Mouse (Mus musculus): Measurements from ENCODE around the gene Spice1. TPM values are rescaled to one million over a fixed set of nuclear protein-coding genes. Genes with fewer than 3 reads are reported as not detected.

The Spice1 gene
- total RNA-seq, 1 experiment: 15.3 TPM

DNA sequence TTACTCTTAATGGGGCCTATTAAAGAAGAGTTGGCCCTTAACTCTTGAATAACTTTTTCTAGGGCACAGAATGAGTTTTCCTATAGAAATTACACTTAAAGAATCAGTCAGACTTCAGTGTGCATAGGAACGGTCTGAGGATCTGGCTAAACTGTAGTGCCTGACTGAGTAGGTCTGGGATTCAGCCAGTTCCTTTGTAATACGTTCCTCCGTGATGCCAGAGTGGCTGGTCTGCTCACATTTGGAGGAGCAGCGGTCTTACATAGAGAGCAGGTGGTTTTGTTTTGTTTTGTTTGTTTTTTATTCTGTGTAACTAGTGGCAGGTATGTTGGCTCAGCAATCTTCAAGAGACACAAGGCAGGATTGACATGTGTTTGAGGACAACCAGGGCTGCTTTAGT is 33.1 kb downstream of the Spice1 start:
- Histone ChIP-seq H3K4me3 (ENCODE audit: insufficient read depth in 1 of 2, low read depth in 1 of 2, low read length in 2 of 2, poor library complexity in 1 of 2, severe bottlenecking in 1 of 2) (no peak overlapping the region), H3K9me3 (ENCODE audit: control insufficient read depth, insufficient read depth, low read depth, low read length) (no peaks in the 10 kb centered on the region), H3K27ac (ENCODE audit: insufficient read depth, low read depth, low read length, poor library complexity, severe bottlenecking) (no peak overlapping the region), H3K9ac (ENCODE audit: insufficient read depth, low read depth, low read length, poor library complexity, severe bottlenecking) (no peak overlapping the region), H3K36me3 (ENCODE audit: control insufficient read depth, insufficient read depth, low read length, poor library complexity, severe bottlenecking) (peaks cover 12% of the 10 kb centered on the region), H3K4me1 (ENCODE audit: control insufficient read depth in 2 of 2, insufficient read depth in 2 of 2, low read length in 2 of 2, poor library complexity in 1 of 2) (peaks cover 6 to 9% of the 10 kb centered on the region in 2 experiments)
- in situ Hi-C loops (cut with MboI; ENCODE audit: low sequenced_read_pairs in 2 of 2, unreplicated experiment in 2 of 2): no loop called here
- no peak for TF ChIP-seq HCFC1 (IDR thresholded peaks at IDR 0.05; ENCODE audit: borderline replicate concordance, insufficient read depth, low read length)
- TF ChIP-seq MAFK (IDR thresholded peaks at IDR 0.05; ENCODE audit: insufficient read depth, low read depth, low read length): no peak
- TF ChIP-seq ZC3H11A (IDR thresholded peaks at IDR 0.05; ENCODE audit: borderline replicate concordance, low read depth, low read length): no peak
- no peak for DNase-seq (ENCODE audit: low read depth, low spot score)

DNA sequence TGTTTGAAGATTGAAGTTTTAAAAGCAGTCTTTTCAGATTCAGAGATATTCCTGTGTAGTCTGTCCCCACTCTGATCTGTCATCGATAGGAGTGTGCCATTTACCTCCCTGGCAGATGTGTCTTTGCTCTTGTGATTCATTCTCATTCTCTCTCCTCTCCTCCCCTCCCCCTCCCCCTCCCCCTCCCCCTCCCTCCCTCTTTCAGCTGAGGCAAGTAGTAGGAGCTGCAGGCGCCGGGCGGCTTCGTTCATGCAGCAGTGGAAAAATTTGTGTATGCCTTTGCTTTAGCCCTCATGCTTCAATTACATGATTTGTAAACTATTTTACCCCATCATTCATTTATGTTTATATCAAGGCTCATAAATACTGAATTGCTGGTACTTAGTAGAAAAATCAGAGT is 34.7 kb downstream of the Spice1 start:
- no peak overlapping the region for H3K27ac ChIP-seq (ENCODE audit: insufficient read depth, low read depth, low read length, poor library complexity, severe bottlenecking)
- in situ Hi-C loops (cut with MboI; ENCODE audit: low sequenced_read_pairs in 2 of 2, unreplicated experiment in 2 of 2): no loop called here
- no peak overlapping the region for H3K4me3 ChIP-seq (ENCODE audit: insufficient read depth in 1 of 2, low read depth in 1 of 2, low read length in 2 of 2, poor library complexity in 1 of 2, severe bottlenecking in 1 of 2)
- H3K9me3 ChIP-seq (ENCODE audit: control insufficient read depth, insufficient read depth, low read depth, low read length): no peaks in the 10 kb centered on the region
- H3K9ac ChIP-seq (ENCODE audit: insufficient read depth, low read depth, low read length, poor library complexity, severe bottlenecking): no peak overlapping the region
- DNase-seq (ENCODE audit: low read depth, low spot score): no peak
- H3K4me1 ChIP-seq (ENCODE audit: control insufficient read depth in 2 of 2, insufficient read depth in 2 of 2, low read length in 2 of 2, poor library complexity in 1 of 2): peaks cover 6 to 9% of the 10 kb centered on the region in 2 experiments
- H3K36me3 ChIP-seq (ENCODE audit: control insufficient read depth, insufficient read depth, low read length, poor library complexity, severe bottlenecking): peaks cover 12% of the 10 kb centered on the region
- TF ChIP-seq CHD2 (IDR thresholded peaks at IDR 0.05; ENCODE audit: low read depth, low read length) (no peak), ZNF384 (IDR thresholded peaks at IDR 0.05; ENCODE audit: low read depth, low read length) (no peak), HCFC1 (IDR thresholded peaks at IDR 0.05; ENCODE audit: borderline replicate concordance, insufficient read depth, low read length) (no peak), MAFK (IDR thresholded peaks at IDR 0.05; ENCODE audit: insufficient read depth, low read depth, low read length) (no peak), ZC3H11A (IDR thresholded peaks at IDR 0.05; ENCODE audit: borderline replicate concordance, low read depth, low read length) (no peak)

DNA sequence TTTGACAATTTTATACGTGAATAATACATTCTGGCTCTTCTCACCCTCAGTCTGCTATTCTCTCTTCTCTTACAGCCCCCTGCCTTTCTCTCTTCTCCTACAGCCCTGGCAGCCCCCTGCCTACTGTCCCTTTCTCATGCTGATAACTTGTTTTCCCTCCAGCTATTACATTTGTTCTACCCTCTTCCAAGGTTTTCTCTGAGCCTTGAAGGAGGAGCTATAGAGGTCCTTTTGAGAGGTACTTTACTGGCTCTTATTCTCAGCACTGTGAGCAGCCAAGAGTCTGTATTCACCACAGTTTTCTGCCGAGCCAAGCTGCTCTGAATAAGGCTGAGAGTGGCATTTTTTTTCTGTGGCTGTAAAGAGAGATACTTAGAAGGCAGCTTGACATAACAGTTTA is 36.6 kb downstream of the Spice1 start:
- in situ Hi-C loops (cut with MboI; ENCODE audit: low sequenced_read_pairs in 2 of 2, unreplicated experiment in 2 of 2): no loop called here
- Histone ChIP-seq H3K9me3 (ENCODE audit: control insufficient read depth, insufficient read depth, low read depth, low read length) (no peaks in the 10 kb centered on the region), H3K36me3 (ENCODE audit: control insufficient read depth, insufficient read depth, low read length, poor library complexity, severe bottlenecking) (peaks cover 12% of the 10 kb centered on the region), H3K27ac (ENCODE audit: insufficient read depth, low read depth, low read length, poor library complexity, severe bottlenecking) (peak overlapping the region; percentile 43; the same call in 1 of the 2 replicates), H3K9ac (ENCODE audit: insufficient read depth, low read depth, low read length, poor library complexity, severe bottlenecking) (no peak overlapping the region), H3K4me1 (ENCODE audit: control insufficient read depth in 2 of 2, insufficient read depth in 2 of 2, low read length in 2 of 2, poor library complexity in 1 of 2) (peaks cover 6 to 9% of the 10 kb centered on the region in 2 experiments), H3K4me3 (ENCODE audit: insufficient read depth in 1 of 2, low read depth in 1 of 2, low read length in 2 of 2, poor library complexity in 1 of 2, severe bottlenecking in 1 of 2) (no peak overlapping the region)
- TF ChIP-seq HCFC1 (IDR thresholded peaks at IDR 0.05; ENCODE audit: borderline replicate concordance, insufficient read depth, low read length) (no peak), MAFK (IDR thresholded peaks at IDR 0.05; ENCODE audit: insufficient read depth, low read depth, low read length) (no peak), ZC3H11A (IDR thresholded peaks at IDR 0.05; ENCODE audit: borderline replicate concordance, low read depth, low read length) (no peak), CHD2 (IDR thresholded peaks at IDR 0.05; ENCODE audit: low read depth, low read length) (no peak), ZNF384 (IDR thresholded peaks at IDR 0.05; ENCODE audit: low read depth, low read length) (no peak)
- no peak for DNase-seq (ENCODE audit: low read depth, low spot score)

DNA sequence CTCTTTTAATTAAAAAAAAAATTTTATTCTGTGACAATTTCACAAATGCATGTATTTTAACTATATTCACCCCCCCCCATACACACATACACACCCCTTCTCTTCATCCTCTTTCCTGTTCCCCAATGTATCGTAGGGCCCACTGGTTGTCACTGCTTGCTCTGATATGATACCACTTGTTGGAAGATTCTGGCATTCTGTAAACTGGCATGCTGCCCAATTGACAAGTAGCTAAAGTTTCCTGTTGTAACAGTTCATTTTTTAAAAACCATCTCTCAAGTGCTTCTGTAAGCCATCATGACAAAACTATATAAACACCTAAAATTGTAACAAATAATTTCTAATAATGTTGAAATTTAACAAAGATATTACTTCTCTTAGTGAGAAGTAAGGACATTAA is 37.3 kb downstream of the Spice1 start:
- Histone ChIP-seq H3K4me3 (ENCODE audit: insufficient read depth in 1 of 2, low read depth in 1 of 2, low read length in 2 of 2, poor library complexity in 1 of 2, severe bottlenecking in 1 of 2) (no peak overlapping the region), H3K4me1 (ENCODE audit: control insufficient read depth in 2 of 2, insufficient read depth in 2 of 2, low read length in 2 of 2, poor library complexity in 1 of 2) (peaks cover 6 to 9% of the 10 kb centered on the region in 2 experiments), H3K36me3 (ENCODE audit: control insufficient read depth, insufficient read depth, low read length, poor library complexity, severe bottlenecking) (peaks cover 8% of the 10 kb centered on the region), H3K9ac (ENCODE audit: insufficient read depth, low read depth, low read length, poor library complexity, severe bottlenecking) (no peak overlapping the region), H3K27ac (ENCODE audit: insufficient read depth, low read depth, low read length, poor library complexity, severe bottlenecking) (no peak overlapping the region), H3K9me3 (ENCODE audit: control insufficient read depth, insufficient read depth, low read depth, low read length) (no peaks in the 10 kb centered on the region)
- TF ChIP-seq MAFK (IDR thresholded peaks at IDR 0.05; ENCODE audit: insufficient read depth, low read depth, low read length): no peak
- TF ChIP-seq ZC3H11A (IDR thresholded peaks at IDR 0.05; ENCODE audit: borderline replicate concordance, low read depth, low read length): no peak
- in situ Hi-C loops (cut with MboI; ENCODE audit: low sequenced_read_pairs in 2 of 2, unreplicated experiment in 2 of 2): no loop called here
- DNase-seq (ENCODE audit: low read depth, low spot score): no peak

DNA sequence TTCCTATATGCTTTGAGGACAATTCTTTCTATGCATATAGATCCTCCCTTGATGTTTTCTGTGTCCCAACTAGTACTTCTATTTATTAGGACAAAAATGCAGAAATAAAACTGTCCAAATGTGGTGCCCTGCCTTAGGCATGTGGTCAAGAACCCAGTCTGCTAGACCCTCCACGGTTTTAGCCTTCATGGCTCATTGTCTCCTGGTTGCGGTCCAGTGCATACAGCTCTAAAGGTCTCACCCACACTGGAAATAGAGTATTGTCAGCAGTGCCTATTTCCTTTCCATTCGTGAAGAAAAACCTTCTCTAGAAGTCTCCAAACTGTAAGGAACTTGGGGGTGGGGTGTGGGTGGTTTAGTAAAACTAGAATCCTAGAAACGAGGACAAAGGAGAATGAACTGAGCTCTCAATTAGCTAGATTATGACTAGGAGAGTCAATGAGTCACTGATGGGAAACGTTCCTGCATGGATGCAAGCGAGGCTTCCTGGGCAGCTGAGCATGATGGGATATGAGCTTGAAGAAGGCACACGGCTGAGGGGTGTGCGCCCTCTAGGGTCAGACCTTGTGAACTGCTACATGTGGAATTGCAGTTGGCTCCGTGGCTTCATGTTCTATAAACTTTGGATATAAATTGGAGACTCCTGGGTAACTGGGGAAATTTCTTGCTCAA is 45.1 kb downstream of the Spice1 start:
- no peak overlapping the region for H3K27ac ChIP-seq (ENCODE audit: insufficient read depth, low read depth, low read length, poor library complexity, severe bottlenecking)
- no peak overlapping the region for H3K4me3 ChIP-seq (ENCODE audit: insufficient read depth in 1 of 2, low read depth in 1 of 2, low read length in 2 of 2, poor library complexity in 1 of 2, severe bottlenecking in 1 of 2)
- peaks cover 2% of the 10 kb centered on the region; the same call in 1 of the 2 replicates for H3K36me3 ChIP-seq (ENCODE audit: control insufficient read depth, insufficient read depth, low read length, poor library complexity, severe bottlenecking)
- H3K9me3 ChIP-seq (ENCODE audit: control insufficient read depth, insufficient read depth, low read depth, low read length): no peaks in the 10 kb centered on the region
- H3K9ac ChIP-seq (ENCODE audit: insufficient read depth, low read depth, low read length, poor library complexity, severe bottlenecking): no peak overlapping the region; the same call in 1 of the 2 replicates
- peak; percentile 72 for DNase-seq (ENCODE audit: low read depth, low spot score)
- H3K4me1 ChIP-seq (ENCODE audit: control insufficient read depth in 2 of 2, insufficient read depth in 2 of 2, low read length in 2 of 2, poor library complexity in 1 of 2): peaks cover 0 to 6% of the 10 kb centered on the region in 2 experiments; a peak in 1 of 4 replicates
- in situ Hi-C loops (cut with MboI; ENCODE audit: low sequenced_read_pairs in 2 of 2, unreplicated experiment in 2 of 2): no loop called here
- TF ChIP-seq ZNF384 (IDR thresholded peaks at IDR 0.05; ENCODE audit: low read depth, low read length) (no peak), ZC3H11A (IDR thresholded peaks at IDR 0.05; ENCODE audit: borderline replicate concordance, low read depth, low read length) (peak; percentile 48; the same call in 1 of the 2 replicates)
